Mouse (Mus musculus) limb, embryonic 13.5 days (tissue): ENCODE data around the gene Zcrb1. TPM values are rescaled to one million over a fixed set of nuclear protein-coding genes. Genes with fewer than 3 reads are reported as not detected.

ENCODE experiments used
- ATAC-seq: fragments of 200-750 bp; cut with Nextera tagmentation; 2 replicates; pipeline ENCODE4 v1.8.0; 2017; ENCODE audit warnings: low read depth, moderate number of reproducible peaks, moderate TSS enrichment; ENCODE audit not compliant: low FRiP score
- H3K27ac ChIP-seq: fragments of 300-500 bp; sonication (generic); 2 replicates; pipeline ENCODE4 v1.5.1; 2015; ENCODE audit warnings: inconsistent platforms, mild to moderate bottlenecking, moderate library complexity
- H3K27me3 ChIP-seq: fragments of 300-500 bp; sonication (generic); 2 replicates; pipeline ENCODE4 v1.6.1; 2015; ENCODE audit warnings: mild to moderate bottlenecking, inconsistent platforms
- H3K36me3 ChIP-seq: fragments of 300-500 bp; sonication (generic); 2 replicates; pipeline ENCODE4 v1.6.1; 2015; ENCODE audit warnings: inconsistent platforms, mild to moderate bottlenecking, moderate library complexity
- H3K4me1 ChIP-seq: fragments of 300-500 bp; sonication (generic); 2 replicates; pipeline ENCODE4 v1.6.1; 2015; ENCODE audit warnings: inconsistent platforms
- H3K4me2 ChIP-seq: fragments of 300-500 bp; sonication (generic); replicated peaks from 2 replicates; pipeline ENCODE4 v1.6.1; 2015; ENCODE audit warnings: inconsistent platforms, mild to moderate bottlenecking, moderate library complexity
- H3K4me3 ChIP-seq: fragments of 300-500 bp; sonication (generic); 2 replicates; pipeline ENCODE4 v1.5.1; 2015; ENCODE audit warnings: moderate library complexity, mild to moderate bottlenecking, inconsistent platforms
- H3K9ac ChIP-seq: fragments of 300-500 bp; sonication (generic); 2 replicates; pipeline ENCODE4 v1.6.1; 2015; ENCODE audit warnings: mild to moderate bottlenecking, inconsistent platforms
- H3K9me3 ChIP-seq: fragments of 300-500 bp; sonication (generic); 2 replicates; pipeline ENCODE4 v1.6.1; 2016; ENCODE audit warnings: inconsistent platforms
- WGBS: fragments of 180-500 bp; shearing (Covaris S2); methylation state at CpG from one replicate; pipeline ENCODE4 v1.1.7; 2015; 5-methylcytosine and 5-hydroxymethylcytosine counted together
- polyA plus RNA-seq: library from polyadenylated mRNA; unstranded; fragments of >200 nt; fragmentation: Nextera tagmentation; extraction: Ambion mirVana; gene quantifications from 2 replicates; pipeline ENCODE4 v1.2.1, GENCODE M21; 2015

Gene Zcrb1
- 149 and 162 TPM in 2 replicates for polyA plus RNA-seq

DNA sequence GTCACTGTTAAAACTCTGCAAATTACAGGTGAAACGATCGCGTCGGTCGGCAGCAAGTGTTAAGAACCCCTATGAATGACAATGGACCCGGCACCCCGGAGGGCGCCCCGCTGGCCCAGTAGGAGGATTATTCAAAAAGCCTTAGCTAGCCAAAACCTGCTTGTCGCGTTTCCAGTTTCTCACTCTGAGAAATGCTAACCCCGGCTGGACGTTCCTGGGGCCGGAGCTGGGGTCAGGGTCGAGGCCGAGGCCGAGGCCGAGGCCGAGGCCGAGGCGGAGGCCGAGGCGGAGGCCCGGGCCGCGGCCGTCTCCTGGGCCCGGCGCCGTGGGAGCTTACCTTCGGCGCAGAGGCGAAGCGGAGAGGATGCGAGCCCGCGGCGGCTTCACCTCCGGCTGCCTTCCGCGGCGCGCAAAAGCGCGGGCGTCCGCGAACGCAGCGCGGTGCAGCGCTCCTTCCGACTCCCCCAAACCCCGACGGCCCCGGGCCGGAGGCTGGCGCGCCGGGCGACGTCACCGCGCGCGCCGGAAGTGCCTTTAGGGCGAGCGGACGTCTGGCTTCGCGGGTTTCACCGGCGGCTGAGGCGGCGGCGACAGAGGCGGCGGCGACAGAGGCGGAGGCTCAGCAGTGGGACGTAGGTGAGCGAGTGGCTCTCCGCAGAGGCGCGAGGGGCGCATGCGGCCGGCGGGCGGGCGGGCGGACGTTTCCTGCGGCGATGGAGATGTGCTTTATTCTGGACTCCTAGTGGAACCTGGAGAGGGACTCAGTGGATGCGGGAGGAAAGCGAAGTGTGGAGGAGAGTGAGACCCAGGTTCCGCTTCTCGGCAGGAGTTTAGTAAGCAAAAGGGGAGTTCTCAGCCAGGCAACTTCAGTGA lies at the start of gene Zcrb1, which contains the start of gene Pphln1:
Gene Zcrb1 (minus strand): TSS at position 509 of the 873 bp plus-strand sequence.
Gene Pphln1 (plus strand): TSS at position 525 of the 873 bp plus-strand sequence.
- Histone ChIP-seq H3K27ac (peak within 1 kb of the TSS; percentile 76), H3K27me3 (no peaks in the 10 kb centered on the region), H3K36me3 (peaks cover 25% of the 10 kb centered on the region), H3K9ac (peak within 1 kb of the TSS; percentile 96), H3K4me1 (peaks cover 28% of the 10 kb centered on the region), H3K4me3 (peak within 1 kb of the TSS; percentile 91), H3K4me2 (peak within 1 kb of the TSS; percentile 88), H3K9me3 (no peaks in the 10 kb centered on the region)
- ATAC-seq: peak; percentile 95
- WGBS: under 1% methylated on average over 80 of the region's 100 CpGs

DNA sequence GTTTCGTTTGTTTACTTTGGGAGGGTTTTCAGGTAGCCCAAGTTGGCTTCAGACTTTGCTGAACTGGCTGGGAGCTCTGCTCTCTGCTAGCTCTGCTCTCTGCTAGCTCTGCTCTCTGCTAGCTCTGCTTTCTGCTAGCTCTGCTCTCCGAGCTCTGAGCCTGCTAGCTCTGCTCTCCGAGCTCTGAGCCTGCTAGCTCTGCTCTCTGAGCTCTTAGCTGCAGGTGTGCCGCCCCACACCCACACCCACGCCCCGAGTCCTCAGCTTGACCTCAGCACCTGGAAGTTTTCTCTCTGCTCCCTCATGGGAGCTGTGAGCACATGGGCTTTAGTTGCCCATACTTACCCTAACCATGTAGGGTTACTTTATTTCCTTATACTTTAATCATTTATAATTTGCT lies 45.5 kb upstream of the Zcrb1 start:
- Histone ChIP-seq H3K4me3 (no peak overlapping the region), H3K4me2 (no peak overlapping the region), H3K27ac (no peak overlapping the region), H3K4me1 (no peaks in the 10 kb centered on the region), H3K27me3 (no peaks in the 10 kb centered on the region), H3K9me3 (no peaks in the 10 kb centered on the region), H3K9ac (no peak overlapping the region), H3K36me3 (peaks cover 50% of the 10 kb centered on the region)
- WGBS: 80% methylated on average over 6 of the region's 6 CpGs
- no peak for ATAC-seq

DNA sequence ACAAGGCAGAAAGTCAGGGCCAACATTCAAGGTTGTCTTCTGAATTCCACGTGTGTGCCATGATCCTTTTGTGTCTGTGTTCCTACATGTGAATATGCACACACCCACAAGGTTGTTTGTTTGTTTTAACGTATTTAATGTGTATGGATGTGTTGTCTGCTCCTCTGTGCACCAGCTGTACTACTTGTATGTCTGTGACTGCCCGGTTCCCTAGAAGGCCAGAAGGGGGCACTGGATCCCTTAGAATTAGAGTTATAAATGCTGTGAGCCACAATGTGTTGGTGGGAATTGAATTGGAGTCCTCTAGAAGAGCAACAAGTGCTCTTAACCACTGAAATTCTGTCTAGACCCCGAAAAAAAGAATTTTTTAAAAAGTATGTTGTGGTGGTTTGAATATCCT lies 44.1 kb upstream of the Zcrb1 start:
- peaks cover 49% of the 10 kb centered on the region for H3K36me3 ChIP-seq
- no peak for ATAC-seq
- no peak overlapping the region for H3K27ac ChIP-seq
- no peak overlapping the region for H3K4me2 ChIP-seq
- no peak overlapping the region for H3K9ac ChIP-seq
- WGBS: 96% methylated on average over 4 of the region's 4 CpGs
- H3K9me3 ChIP-seq: no peaks in the 10 kb centered on the region
- no peaks in the 10 kb centered on the region for H3K4me1 ChIP-seq
- H3K4me3 ChIP-seq: no peak overlapping the region
- no peaks in the 10 kb centered on the region for H3K27me3 ChIP-seq

DNA sequence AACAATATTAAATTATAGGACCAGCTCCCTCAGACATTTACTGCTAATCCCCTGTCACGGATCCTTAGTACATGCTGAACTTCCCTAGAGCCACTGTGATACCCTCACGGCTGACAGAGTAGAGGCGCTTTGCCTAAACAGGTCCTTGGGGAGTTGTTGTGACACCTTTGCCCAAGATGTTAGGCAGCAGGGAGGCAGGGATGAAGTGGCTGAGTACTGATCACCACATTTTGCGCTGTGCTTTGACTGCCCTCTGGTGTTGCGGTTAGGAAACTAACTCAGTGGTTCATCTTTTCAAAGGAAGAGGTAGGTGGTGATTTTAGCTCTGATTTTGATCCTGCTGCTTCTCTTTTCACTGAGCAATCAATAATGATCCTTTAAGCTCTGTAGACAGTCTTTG lies 40.5 kb upstream of the Zcrb1 start:
- H3K4me2 ChIP-seq: no peak overlapping the region
- no peak for ATAC-seq
- WGBS: 37% methylated on average over 5 of the region's 5 CpGs
- peaks cover 42% of the 10 kb centered on the region for H3K36me3 ChIP-seq
- no peak overlapping the region for H3K9ac ChIP-seq
- H3K4me3 ChIP-seq: no peak overlapping the region
- no peaks in the 10 kb centered on the region for H3K9me3 ChIP-seq
- H3K4me1 ChIP-seq: peaks cover 5% of the 10 kb centered on the region; the same call in 1 of the 2 replicates
- H3K27me3 ChIP-seq: no peaks in the 10 kb centered on the region
- no peak overlapping the region for H3K27ac ChIP-seq

DNA sequence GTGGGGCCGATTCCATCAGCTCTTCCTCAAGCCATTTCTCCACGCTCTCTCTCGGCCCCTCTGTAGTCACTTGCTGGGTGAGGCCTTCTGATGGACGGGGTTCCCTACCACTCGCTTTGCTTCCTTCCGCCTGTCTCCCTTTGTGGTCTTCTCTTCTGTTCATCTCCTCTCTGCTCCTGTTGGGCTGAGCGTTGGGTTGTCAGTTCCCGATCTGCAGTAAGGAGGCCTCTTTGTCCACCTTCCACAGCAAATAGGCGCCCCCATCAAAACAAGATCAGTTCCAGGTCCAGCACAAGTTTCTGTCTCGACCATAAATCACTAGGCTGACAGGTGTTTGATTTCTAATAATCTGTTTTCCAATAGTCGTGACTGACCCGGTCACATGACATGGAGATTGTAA lies 37.9 kb upstream of the Zcrb1 start:
- Histone ChIP-seq H3K4me3 (no peak overlapping the region), H3K4me2 (no peak overlapping the region), H3K27me3 (no peaks in the 10 kb centered on the region), H3K36me3 (peaks cover 33% of the 10 kb centered on the region), H3K4me1 (peaks cover 6% of the 10 kb centered on the region; the same call in 1 of the 2 replicates), H3K27ac (no peak overlapping the region), H3K9ac (no peak overlapping the region), H3K9me3 (no peaks in the 10 kb centered on the region)
- ATAC-seq: no peak
- WGBS: 93% methylated on average over 12 of the region's 12 CpGs

DNA sequence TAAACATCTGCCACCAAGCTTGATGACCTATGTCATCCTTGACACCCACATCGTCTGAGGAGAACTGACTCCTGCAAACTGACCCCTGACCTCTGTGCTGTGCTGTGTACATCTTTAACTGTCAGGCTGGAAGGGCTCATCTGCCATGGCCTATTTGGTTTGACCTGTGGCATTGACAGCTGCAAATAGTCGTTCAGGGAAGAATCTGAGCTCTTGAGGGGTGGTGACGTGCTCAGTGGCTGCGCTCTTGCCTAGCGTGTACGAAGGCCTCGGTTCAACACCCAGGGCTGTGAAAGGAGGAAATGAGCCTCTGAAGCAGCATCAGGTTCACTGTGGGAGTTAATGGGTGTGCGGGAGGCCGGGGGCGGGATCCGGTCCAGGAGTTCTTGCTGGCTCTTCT lies 35.7 kb upstream of the Zcrb1 start:
- Histone ChIP-seq H3K27me3 (no peaks in the 10 kb centered on the region), H3K36me3 (peaks cover 30% of the 10 kb centered on the region), H3K4me3 (no peak overlapping the region), H3K4me1 (peaks cover 6% of the 10 kb centered on the region; the same call in 1 of the 2 replicates), H3K4me2 (no peak overlapping the region), H3K27ac (no peak overlapping the region; the same call in 1 of the 2 replicates), H3K9me3 (no peaks in the 10 kb centered on the region), H3K9ac (no peak overlapping the region)
- no peak for ATAC-seq
- 37% methylated on average over 11 of the region's 11 CpGs for WGBS

DNA sequence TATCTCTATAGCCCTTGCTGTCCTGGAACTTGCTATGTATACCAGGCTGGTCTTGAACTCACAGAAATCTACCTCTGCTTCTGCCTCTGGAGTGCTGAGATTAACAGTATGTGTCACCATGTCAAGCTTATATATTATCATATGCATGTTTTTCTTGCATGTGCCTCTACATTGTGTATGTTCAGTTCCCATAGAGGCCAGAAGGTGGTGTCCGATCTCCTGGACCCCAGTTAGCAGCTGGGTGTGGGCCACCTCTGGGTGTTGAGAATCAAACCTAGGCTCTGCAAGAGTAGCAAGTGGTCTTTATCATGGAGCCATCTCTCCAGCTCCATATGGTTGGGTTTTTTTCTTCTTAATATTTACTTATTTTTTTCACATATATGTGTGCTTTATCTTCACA lies 24.4 kb upstream of the Zcrb1 start:
- Histone ChIP-seq H3K9ac (no peak overlapping the region), H3K4me3 (no peak overlapping the region), H3K27ac (no peak overlapping the region), H3K4me1 (no peaks in the 10 kb centered on the region), H3K36me3 (peaks cover 48% of the 10 kb centered on the region), H3K4me2 (no peak overlapping the region), H3K9me3 (no peaks in the 10 kb centered on the region), H3K27me3 (no peaks in the 10 kb centered on the region)
- ATAC-seq: no peak
- WGBS: 100% methylated on average over 1 of the region's 1 CpGs

DNA sequence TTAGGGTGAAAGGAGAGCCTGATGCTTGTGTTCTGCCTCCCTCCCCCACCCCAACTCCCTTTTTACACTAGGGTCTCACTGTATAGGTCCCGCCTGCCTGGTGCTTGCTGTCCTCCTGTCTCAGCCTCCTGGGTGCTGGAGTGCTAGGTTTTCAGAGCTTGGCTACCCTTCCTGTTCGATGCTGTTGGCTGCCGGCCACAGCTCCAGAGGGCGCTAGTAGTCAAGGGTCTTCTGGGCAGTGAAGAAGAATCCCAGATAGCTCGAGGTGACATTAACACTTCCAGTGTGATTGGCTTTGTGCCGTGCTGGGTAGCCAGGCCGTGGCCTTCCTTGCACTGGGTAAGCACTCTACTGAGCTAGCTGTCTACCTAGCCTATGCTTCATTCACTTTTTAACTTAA lies 22.5 kb upstream of the Zcrb1 start:
- no peak overlapping the region for H3K9ac ChIP-seq
- no peaks in the 10 kb centered on the region for H3K9me3 ChIP-seq
- H3K4me3 ChIP-seq: no peak overlapping the region
- H3K27me3 ChIP-seq: no peaks in the 10 kb centered on the region
- WGBS: 80% methylated on average over 7 of the region's 7 CpGs
- peaks cover 44% of the 10 kb centered on the region for H3K36me3 ChIP-seq
- ATAC-seq: no peak
- H3K27ac ChIP-seq: no peak overlapping the region
- no peak overlapping the region for H3K4me2 ChIP-seq
- no peaks in the 10 kb centered on the region for H3K4me1 ChIP-seq

DNA sequence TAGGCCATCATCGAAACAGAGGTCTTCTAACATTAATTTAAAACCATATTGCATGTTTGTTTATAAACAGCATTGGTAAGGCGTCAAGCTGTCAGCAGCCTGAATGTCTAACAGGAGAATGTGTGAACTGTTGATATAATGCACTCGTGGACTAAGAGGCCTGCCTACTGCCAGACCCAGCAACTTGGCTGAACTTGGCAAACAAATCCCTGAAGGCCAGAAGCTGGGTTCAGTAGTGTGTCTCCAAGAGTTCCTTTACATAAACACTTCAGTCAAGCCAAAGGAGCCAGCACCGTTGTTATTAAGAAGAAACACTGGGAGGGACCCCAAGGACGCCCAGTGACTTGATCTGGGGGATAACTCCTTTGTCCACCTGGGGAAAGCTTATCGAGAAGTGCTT lies 18.2 kb upstream of the Zcrb1 start:
- Histone ChIP-seq H3K4me1 (no peaks in the 10 kb centered on the region), H3K27me3 (no peaks in the 10 kb centered on the region), H3K36me3 (peaks cover 50% of the 10 kb centered on the region), H3K4me2 (no peak overlapping the region), H3K4me3 (no peak overlapping the region), H3K9ac (no peak overlapping the region), H3K9me3 (no peaks in the 10 kb centered on the region), H3K27ac (no peak overlapping the region)
- WGBS: 89% methylated on average over 6 of the region's 6 CpGs
- ATAC-seq: no peak

DNA sequence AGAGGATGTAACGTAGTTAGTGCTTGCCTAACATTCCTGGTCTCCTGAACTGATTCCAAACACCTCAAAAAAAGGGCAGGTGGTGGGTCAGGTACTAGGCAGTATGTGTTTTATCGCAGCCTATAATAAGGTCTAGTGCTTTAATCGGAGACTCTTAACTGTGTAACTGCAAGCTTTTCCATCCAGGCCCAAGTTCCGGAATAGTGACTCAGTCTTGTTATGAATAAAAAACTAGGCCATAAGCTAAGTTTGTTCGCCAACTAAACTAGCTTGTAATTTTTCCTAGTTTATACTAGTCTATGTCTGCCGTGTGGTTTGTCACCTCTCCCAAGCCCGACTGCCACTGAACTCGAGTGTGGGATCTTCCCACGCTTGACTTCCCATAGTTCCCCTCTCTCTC lies 16.3 kb upstream of the Zcrb1 start:
- Histone ChIP-seq H3K27ac (no peak overlapping the region), H3K4me3 (no peak overlapping the region), H3K36me3 (peaks cover 50% of the 10 kb centered on the region), H3K4me1 (no peaks in the 10 kb centered on the region), H3K4me2 (no peak overlapping the region), H3K27me3 (no peaks in the 10 kb centered on the region), H3K9me3 (no peaks in the 10 kb centered on the region), H3K9ac (no peak overlapping the region)
- WGBS: 94% methylated on average over 9 of the region's 9 CpGs
- no peak for ATAC-seq

DNA sequence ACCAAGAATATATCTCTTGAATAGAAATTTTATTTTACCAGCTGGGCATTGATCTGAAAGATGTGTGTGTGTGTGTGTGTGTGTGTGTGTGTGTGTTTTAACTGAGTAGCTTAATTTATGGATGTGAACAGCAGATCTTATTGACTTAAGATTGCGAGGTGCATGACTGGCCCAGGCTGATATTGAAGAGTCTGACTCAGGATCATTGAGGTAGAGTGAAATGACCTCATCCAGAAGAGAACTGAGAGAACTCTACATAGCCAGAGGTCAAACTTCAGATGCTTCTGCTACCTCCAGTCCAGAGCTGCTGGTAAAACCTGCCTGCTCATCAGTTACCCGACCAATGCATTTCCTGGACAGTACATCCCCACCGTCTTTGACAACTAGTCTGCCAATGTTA lies 14.3 kb upstream of the Zcrb1 start:
- H3K4me3 ChIP-seq: no peak overlapping the region
- no peaks in the 10 kb centered on the region for H3K27me3 ChIP-seq
- WGBS: 92% methylated on average over 3 of the region's 3 CpGs
- no peaks in the 10 kb centered on the region for H3K9me3 ChIP-seq
- no peak overlapping the region for H3K9ac ChIP-seq
- H3K4me2 ChIP-seq: no peak overlapping the region
- H3K4me1 ChIP-seq: no peaks in the 10 kb centered on the region
- peaks cover 58% of the 10 kb centered on the region for H3K36me3 ChIP-seq
- H3K27ac ChIP-seq: no peak overlapping the region
- no peak for ATAC-seq

DNA sequence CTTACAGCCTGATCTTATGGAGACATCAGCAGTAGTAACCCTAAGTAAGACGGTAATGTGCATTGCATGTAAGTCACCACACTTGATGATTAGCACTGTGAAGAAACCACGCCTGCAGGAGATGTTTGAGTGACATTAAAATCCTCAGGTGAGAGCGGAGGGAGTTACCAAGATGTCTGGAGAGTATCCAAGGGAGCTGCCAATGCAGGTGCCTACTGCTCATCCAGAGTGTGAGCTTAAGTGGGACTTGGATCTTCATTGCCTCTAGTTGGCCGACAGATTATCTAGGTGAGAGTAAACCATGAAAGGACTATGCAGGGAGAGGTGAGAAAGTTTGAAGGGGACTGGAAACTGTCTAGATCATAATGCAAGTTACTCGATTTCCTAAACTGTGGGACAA lies 8.4 kb upstream of the Zcrb1 start:
- H3K4me3 ChIP-seq: no peak overlapping the region
- no peak overlapping the region for H3K9ac ChIP-seq
- ATAC-seq: no peak
- no peak overlapping the region for H3K27ac ChIP-seq
- H3K9me3 ChIP-seq: no peaks in the 10 kb centered on the region
- H3K4me2 ChIP-seq: no peak overlapping the region
- 93% methylated on average over 5 of the region's 5 CpGs for WGBS
- H3K27me3 ChIP-seq: no peaks in the 10 kb centered on the region
- no peaks in the 10 kb centered on the region for H3K4me1 ChIP-seq
- peaks cover 33% of the 10 kb centered on the region for H3K36me3 ChIP-seq
